Mouse (Mus musculus) lung, adult 18-20 months (tissue): ENCODE measurements around the gene Haus3.

Experiments used
- DNase-seq, 2 experiments: peaks; one replicate each; pipeline ENCODE4 v3.0.0; 2022; ENCODE audit warnings: mixed read lengths in 2 of 2

The Haus3 gene

DNA sequence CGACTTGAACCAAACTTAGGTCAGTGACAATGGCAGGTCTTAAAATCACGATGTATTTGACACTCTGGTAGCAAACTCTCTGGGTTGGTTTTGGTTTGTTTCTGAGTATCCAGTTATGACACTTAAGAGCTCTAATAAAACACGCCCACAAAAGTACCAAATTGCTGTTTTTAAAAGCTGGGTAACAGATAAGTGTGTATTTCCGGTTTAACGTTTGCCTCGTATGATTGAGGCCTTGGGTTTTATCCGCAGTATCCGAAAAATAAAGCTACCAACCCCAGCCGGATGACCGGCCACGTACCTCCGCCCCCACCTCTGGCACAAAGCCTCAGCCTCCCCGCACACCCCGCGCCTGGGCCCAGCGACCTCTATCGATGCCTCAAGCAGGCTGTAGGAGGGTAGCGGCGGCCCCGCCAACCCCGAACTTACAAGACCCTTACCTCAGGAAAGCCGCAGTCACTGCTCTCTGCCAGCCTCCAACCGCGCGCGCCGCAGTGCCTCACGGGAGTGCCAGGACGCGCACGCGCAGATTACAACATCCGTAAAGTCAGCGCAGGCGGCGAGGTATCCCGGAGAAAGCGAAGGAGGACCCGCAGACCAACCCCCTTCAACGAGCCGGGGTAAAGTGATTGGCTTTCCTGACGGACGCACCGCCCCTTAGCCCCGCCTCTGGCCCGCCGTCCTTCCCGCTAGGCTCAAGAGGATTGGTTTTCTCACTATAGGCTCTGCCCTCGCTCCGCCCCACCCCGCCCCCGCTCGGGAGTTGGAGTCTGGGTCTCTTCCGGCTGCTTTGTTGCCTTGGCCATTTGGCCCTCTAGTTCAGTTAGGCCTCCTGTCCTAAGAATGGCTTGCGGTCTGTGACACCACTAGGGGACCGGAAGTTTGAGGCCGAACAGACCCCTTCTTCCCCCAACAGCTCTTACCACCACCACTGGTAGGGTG, at the start of gene Haus3, which contains the start of gene Poln:
Gene Haus3, minus strand, starts transcription at position 578 of the 942 bp plus-strand sequence.
Gene Poln, minus strand, starts transcription at position 499 of the 942 bp plus-strand sequence.
- DNase-seq, result peak; percentile 98 to 99

DNA sequence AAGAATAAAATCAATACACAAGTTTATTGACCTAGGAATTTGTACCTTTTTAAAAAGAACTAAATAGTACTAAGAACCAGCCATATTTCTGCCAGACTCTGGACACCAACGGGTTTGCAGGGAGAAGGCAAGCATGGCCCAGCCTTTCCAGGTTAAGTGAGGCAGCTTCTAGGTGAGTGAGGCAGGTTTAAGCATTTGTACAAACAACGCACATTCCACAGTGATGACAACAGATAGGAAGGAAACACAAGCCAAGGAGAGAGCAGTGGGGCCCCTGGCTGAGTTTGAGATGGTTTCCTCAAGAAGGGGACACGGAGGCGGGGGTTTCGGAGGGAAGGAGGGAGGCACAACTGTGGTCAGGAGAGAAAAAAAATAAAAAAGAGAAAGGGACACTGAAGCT, 49.3 kb upstream of the Haus3 start:
- DNase-seq, result peak in 1 of 2 experiments; percentile 45

DNA sequence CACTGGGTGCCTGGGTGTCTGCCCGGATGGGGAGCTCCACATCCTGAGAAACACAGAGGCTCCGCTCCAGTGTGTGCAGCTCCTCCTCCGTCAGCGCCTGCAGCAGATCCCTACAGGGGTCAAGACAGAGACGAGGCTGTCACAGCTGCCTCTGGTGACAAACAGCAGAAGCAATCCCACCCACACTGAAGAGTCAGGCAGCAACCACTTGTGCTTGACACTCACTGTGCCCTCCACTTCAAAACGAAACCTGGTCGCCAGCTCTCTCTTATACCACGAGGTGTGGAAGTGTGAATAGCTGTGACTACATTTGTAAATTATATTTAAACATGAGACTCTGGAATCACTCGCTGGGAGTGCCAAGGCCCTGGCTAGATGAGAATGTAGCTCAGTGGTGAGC, 48.4 kb upstream of the Haus3 start:
- DNase-seq, result no peak

DNA sequence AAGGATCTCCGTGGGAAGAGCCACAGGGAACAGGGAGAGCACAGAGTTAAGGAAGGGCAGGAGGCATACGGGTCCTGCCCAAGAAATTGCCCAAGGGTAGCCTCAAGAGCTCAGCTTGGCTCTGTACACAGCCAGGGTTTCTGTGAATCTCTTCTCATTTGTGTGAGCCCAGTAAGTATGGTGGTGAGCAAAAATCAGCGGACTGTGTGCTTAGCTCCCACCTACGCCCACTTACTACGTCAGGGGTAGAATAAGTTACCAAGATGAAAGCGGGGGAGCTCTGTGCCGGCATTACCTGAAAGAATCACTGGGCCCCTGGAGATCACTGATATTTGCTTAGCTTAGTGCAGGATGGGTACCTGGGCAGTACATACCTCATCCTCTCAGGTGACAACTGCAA, 46.7 kb upstream of the Haus3 start:
- DNase-seq, result no peak

DNA sequence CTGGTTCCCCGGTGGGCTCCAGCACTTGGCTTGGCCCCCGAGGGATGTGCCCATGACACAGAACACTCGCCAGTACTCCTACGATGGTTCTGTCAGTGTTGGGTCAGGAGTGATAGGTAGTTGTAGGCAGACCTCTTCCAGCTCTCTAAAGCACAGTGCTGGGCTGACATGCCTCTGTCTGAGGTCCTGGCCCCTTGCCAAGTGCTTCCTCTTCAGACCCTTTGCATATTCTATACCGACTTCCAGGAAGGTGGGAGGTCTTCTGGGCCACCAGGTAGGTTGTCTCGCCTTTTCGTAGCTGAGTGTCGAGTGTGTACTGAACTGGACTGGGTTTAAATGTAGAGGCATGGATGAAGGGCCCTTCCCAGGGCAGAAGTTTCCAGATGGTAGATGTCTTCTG, 44.3 kb upstream of the Haus3 start:
- no peak for DNase-seq

DNA sequence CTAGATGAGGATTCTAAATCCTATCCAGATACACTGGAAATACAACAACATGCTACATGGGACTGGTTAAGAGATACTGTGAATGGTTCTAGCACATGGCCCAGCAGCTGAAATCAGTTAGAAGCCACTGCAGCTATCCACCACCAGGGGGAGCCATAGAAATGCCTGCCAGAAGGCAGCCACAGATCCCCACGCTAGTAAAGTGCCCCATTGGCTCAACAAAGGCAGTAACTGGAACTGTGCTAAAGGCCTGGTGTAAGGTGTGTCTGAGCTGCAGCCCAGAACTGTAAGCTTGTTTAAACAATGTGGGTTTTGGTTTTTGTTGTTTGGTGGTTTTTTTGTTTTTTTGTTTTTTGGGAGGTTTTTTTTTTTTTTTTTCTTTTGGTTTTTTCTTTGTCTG, 41.0 kb upstream of the Haus3 start:
- peak; percentile 72 to 78 for DNase-seq

DNA sequence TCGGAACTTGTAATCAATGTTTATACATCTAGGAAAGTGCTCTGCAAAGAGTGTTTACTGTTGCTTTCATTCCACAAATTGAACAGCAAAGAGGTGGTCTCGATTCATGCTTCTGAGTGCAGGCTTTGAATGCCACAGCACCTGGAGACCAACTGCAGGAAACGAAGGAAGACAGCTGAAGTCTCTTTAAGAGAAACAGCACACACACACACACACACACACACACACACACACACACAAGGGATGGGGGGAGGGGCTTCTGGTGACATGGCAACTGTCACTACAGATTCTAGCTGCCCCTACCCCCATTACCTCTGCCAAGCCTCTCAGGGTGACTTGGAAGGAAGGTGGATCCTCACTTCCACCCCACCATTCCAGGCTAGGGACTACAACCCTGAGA, 38.2 kb upstream of the Haus3 start:
- no peak for DNase-seq

DNA sequence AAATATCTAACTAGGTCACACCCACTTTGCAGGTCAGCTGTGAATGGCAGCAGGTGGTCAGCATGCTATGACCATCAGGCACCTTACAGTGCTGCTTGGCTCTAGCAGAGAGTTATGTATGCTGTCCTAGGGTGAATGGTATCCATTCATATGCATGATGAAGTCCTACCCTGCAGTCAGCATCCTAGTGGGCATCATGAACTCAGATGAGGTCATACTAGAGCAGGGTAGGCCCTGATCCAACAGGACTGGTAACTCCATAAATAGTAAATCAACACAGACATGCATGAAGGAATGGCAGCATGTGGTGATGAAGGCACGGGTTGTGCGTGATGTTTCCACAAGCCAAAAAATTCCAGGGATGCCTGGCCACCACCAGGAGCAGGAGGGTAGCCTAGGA, 36.5 kb upstream of the Haus3 start:
- DNase-seq, result no peak

DNA sequence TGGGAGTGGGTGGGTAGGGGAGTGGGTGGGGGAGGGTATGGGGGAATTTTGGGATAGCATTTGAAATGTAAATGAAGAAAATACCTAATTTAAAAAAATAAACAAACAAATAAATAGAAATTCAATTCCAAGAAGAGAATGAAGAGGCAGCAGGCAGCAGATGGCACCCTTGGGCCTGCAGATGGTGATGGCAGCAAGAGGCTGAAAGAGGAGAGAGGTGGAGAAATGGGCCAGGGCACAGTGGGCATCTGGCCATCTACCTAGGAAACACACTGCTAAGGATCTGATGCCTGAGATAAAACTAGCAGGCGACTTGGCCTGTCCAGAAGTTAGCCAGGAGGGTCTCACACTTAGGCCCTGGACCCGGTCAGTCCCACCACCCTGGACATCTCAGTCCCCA, 35.6 kb upstream of the Haus3 start:
- DNase-seq, result no peak

DNA sequence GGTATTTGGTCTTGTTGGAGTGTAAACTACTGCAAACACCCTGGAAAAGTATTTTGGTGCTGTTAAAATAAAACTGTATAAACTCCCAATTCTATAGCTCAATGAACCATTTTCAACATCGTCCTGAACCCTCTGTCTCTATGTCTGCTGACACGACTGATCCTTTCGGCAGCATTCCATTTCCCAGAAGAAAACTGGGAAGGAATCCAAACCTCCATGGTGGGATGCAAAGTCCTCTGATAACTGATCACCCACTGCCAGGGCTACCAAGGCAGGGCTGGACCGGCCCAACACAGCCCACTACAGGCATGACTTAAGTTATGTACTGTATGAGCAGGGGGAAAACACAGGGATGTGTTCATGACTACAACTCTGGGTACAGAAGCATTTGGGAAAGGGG, 32.7 kb upstream of the Haus3 start:
- DNase-seq, result no peak

DNA sequence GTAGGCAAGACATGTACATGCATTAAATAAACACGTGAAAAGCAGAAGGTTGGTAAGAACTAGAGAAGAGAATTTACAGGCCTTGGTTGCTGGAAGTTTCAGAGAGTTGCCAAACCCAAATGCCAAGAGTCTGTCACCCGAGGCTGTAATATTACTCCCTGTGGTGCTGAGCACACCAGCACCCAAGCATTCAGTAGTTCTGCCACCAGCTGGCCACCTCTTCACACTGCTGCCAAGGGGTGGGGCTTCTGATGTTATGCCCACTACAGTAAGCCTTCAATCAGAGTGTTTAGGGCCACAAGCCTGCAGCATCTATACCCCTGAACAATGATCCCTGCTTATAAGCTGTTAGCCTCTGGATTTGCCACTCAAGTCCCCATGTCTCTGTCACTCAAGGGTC, 32.1 kb upstream of the Haus3 start:
- peak; percentile 56 to 69 for DNase-seq

DNA sequence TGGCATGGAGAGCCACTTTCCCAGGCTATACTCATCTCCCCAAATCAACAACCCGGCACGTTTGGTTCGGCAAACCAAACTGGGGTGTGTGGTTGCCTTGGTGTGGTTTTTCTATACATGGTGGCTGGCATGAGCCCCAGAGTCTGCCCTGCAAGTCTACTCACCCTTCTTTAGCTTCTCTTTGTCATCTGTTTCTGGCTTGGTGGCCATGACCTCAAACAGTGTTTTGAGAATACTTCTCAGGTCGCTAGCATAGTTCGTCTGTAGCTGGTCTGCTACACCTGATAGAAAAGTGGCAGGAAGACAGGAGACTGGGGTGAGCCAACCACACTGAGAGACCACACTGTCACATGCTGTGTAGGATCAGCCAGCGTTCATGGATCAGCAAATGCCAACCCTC, 29.3 kb upstream of the Haus3 start:
- no peak for DNase-seq

DNA sequence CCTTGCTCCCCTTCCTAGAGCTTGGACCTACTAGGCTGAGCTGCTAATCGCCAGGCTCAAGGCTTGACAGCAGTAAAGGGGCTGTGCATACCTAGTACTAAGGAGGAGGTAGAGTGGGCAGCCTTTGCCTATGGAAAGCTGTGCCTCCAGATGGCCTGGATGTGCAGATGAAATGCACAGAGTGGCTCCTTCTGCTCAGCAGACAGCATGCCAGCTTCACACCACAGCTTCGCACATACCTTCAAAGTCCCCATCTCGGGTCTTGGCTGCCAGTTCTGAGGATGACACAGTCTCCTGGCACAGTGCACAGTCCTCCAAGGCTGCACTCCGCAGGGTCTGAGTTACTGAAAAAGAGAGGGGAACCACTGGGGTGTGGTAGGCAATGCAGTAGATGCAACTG, 27.9 kb upstream of the Haus3 start:
- no peak for DNase-seq

DNA sequence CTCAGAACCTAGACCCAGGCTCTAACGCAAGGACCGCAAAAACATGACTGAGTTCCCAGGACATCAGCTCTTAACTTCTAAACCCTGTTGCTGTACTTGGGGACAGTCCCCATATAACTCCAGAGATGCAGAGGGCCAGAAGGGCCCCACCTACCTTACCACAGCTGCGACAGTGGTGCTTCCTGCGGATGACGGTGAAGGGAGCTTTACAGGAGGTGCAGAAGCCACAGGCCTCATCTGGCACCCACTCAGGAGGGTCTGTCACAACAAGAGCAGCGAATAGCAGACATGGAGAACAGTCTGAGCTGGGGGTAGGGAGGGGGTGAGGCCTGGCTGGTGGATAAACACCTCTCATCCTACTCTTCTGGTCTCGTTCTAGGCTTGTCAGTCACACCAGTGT, 27.1 kb upstream of the Haus3 start:
- DNase-seq, result peak in 1 of 2 experiments; percentile 36

DNA sequence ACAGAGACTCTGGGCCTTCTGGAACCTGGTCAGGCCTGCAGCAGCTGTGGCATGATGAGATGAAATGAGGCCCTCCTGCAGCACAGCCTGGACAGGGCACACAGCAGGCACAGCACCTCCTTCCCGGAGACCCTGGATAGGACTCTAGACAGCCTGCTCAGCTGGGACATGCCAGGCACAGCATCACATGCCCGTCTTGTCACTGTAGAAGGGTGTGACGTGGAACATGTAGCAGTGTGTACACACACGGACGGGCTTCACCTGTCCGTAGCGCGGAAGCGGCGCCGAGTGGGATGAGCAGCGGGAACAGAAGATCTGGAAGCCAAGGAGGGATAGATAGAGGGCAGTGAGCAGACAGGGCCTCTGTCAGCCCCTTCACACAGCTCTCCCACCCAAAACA, 26.5 kb upstream of the Haus3 start:
- no peak for DNase-seq

DNA sequence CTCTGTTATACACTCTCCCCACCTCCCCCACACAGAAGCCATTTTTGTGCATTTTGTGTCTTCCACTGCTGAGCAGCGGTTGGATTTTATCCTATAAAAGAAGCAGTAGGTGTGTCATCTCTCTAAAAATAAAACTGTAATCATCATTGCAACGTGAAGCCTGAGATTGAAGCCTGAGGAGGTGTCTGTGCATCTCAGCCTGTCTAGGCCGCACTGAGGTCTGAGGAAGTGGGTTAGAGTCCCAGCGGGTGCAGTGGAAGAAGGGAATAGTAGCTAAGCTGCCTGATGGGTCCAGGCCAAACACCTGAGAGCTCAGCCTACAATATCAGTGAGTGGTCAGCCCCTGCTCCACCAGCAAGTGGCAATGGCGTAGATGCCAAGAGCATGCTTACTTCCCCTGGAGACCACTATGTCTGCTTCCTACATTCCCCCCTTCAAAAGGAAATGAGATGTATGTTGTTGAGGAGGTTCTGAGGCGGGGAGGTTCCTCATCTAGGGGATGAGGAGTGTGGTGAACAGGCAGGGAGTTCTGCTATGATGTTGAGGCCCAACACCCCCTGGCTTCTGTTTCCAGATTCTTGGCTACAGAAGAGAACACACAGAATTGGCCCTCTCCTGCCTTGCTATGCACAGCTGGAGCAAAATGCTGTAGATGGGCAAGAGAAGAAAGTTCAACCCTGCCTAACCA, 25.8 kb upstream of the Haus3 start:
- DNase-seq, result no peak

DNA sequence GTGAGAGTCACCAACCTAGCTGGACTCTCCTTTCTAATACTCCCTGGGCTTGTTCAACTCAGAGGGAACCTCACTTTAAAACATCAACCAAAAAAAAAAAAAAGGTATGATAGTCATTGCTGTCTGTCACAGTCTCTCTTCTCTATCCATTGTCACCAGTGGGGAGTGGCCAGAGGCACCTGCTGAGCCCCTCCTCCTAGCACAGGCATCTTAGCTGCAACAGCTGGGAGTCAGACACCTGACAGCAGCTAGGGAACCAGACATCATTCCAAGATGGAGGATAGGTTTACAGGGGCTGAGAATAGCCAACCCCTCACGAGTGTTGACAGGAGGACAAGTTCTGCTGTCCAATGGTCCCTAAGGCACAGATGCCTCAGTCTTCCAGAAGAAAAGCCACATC, 25.1 kb upstream of the Haus3 start:
- DNase-seq, result no peak

DNA sequence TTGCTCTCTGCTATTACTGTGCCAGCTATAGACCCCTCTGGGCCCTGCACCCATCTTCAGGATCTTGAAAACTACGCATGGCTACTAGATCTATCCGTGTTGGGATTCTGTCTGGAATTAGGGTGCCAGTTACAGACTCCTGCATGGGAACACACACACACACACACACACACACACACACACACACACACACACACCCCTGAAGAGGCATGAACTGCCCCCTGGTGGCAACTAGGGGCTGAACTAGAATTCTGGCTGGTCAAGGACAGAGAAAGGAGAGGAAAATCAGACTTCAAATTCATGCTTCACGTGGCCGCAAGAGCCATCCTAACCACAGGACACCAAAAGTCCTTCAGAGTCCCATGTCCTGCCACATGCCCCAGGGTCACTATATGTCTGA, 22.5 kb upstream of the Haus3 start:
- peak in 1 of 2 experiments; percentile 50 for DNase-seq

DNA sequence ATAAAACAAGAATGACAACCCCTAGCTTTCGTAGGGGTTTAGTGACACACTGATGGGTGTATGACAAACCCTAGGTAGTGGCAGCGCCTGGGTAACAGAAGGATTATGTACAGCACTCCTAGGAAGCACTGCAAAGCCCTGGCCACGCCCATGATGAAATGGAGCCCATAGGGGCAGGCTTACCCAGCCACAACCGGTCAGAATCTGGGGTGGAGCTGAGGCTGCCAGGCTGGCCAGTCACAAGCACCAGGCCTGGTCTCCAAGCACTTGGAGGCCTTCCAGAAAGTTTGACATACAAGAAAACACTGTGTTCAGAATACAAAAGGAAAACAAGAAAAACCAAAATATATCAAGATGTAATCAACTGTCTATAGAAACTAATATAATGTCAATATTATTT, 21.7 kb upstream of the Haus3 start:
- peak; percentile 86 to 91 for DNase-seq

DNA sequence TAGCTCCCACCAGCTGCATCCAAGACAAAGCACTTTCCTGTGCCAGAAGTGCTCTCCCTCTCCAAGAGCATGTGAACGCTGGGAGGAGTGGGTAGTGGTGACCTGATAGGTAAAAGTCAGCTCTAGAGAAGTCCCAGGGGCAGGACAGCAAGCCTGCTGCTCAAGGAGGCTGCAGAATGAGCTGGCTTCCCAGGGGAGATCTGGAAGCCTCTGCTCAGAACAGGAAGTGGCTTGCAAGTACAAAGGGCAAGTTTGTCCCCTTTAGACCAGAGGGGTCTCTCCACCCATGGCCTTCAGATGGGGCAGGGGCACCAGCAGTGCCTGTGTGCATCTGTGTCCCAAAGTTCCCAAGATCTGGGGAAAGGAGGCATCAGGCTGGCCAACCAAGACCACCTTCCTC, 20.2 kb upstream of the Haus3 start:
- no peak for DNase-seq

DNA sequence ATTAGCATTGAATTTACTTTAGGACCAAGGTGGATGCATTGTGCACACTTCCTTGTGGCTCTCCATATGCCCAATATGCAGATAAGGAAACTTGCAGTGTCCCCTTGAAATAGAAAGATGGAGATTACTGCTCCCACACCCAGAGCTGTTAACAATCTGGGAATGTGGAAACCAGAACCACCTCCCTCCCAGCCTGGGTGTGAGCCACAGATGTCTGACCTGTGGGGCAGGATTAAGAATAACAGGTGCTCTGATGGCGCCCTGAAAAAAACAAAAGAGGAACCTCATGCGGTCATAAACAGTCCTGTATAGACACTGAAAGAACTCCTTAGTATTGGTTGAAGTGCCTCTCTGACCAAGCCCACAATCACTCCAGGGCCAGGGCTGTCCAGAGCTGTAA, 19.5 kb upstream of the Haus3 start:
- no peak for DNase-seq

DNA sequence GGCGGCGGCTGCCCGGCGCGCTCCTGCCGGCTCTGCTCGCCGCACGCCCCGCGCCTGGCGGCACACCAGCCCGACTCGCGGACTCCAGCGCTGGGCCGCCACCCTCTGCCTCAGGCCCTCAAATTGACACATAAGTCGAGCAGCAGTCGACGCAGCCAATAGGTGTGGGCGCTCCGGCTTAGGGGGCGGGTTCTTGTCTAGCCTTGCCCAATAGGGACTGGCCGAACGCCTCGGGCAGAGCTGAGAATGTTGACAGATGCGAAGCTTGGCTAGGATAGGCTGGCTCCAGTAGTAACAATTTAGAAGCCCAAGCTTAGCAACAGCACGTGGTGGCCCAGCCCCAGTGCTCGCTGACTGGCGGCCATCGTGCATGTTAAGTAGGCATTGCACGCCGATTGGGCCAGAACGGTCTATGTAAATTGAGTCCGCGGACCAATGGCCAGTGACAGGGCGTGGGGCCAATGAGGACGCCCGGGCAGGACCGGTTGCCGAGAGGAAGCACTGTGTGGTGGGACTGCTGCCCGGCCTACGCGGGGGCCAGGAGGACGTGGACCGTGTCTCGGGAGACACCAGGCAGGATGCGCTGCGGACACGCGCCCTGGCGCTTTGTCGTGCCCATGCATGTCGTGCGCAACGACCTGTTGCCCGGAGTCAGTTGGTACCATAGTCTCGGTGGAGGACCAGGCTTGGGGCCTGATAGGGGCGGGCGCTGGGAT, 18.4 kb upstream of the Haus3 start, which contains the start of gene Mxd4:
Gene Mxd4, minus strand, starts transcription at position 120 of the 716 bp plus-strand sequence.
- peak; percentile 99 to 100 for DNase-seq

DNA sequence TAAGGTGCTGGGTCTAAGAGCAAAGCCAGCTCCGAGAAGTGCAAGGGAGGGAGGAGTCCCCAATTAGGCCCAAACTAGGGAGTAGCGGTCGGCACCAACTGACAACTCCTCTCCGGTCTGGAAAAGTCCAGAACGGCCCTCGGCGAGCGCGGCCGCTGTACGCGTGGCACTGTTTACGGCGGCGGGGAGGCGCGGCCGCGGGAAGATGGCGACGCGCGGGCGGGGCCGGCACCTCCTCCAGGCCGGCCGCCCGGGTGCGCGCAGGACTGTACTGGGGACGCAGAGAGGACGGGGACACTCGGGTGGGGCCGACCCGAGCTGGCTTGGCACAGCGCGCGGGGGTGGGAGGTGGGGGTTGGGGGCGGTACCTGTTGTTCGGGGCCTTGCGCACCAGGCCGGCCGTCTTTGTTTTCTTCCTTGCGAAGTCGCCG, 17.6 kb upstream of the Haus3 start:
- DNase-seq, result peak; percentile 74 to 78
